Mouse (Mus musculus) liver, embryonic 11.5 days (tissue): Measurements from ENCODE around the gene Tnik. TPM values are rescaled to one million over a fixed set of nuclear protein-coding genes. Genes with fewer than 3 reads are reported as not detected.
A peak's percentile ranks its signal among the peaks of the same experiment; 100 is the strongest.

Source experiments
- ATAC-seq: fragments of 200-750 bp; cut with Nextera tagmentation; replicated peaks from 2 replicates; pipeline ENCODE4 v1.8.0; 2017; ENCODE audit warnings: moderate number of reproducible peaks, mild to moderate bottlenecking, moderate TSS enrichment, moderate library complexity; ENCODE audit not compliant: low FRiP score
- DNase-seq: peaks from one replicate; pipeline ENCODE4 v3.0.0-alpha.2; 2017; ENCODE audit warnings: low spot score
- H3K27ac ChIP-seq: fragments of 300-500 bp; sonication (generic); 2 replicates; pipeline ENCODE4 v1.5.1; 2014; ENCODE audit warnings: mild to moderate bottlenecking, low read depth, low read length, control low read depth
- H3K27me3 ChIP-seq: fragments of 300-500 bp; sonication (generic); replicated peaks from 2 replicates; pipeline ENCODE4 v1.6.1; 2014; ENCODE audit warnings: low read length, mixed read lengths; ENCODE audit not compliant: control insufficient read depth, insufficient read depth
- H3K36me3 ChIP-seq: fragments of 300-500 bp; sonication (generic); 2 replicates; pipeline ENCODE4 v1.6.1; 2014; ENCODE audit warnings: mild to moderate bottlenecking, low read length, moderate library complexity, mixed read lengths; ENCODE audit not compliant: control insufficient read depth, insufficient read depth
- H3K4me1 ChIP-seq: fragments of 300-500 bp; sonication (generic); replicated peaks from 2 replicates; pipeline ENCODE4 v1.6.1; 2014; ENCODE audit warnings: low read length, mixed read lengths; ENCODE audit not compliant: control insufficient read depth, insufficient read depth
- H3K4me2 ChIP-seq: fragments of 300-500 bp; sonication (generic); 2 replicates; pipeline ENCODE4 v1.6.1; 2014; ENCODE audit warnings: mild to moderate bottlenecking, control low read depth, moderate library complexity
- H3K4me3 ChIP-seq: fragments of 300-500 bp; sonication (generic); 2 replicates; pipeline ENCODE4 v1.5.1; 2014; ENCODE audit warnings: low read depth, low read length, control low read depth
- H3K9ac ChIP-seq: fragments of 300-500 bp; sonication (generic); 2 replicates; pipeline ENCODE4 v1.6.1; 2014; ENCODE audit warnings: low read depth, low read length, control low read depth
- H3K9me3 ChIP-seq: fragments of 300-500 bp; sonication (generic); 2 replicates; pipeline ENCODE4 v1.6.1; 2016; ENCODE audit warnings: low read length, inconsistent platforms, mixed read lengths; ENCODE audit not compliant: control insufficient read depth
- WGBS: fragments of 180-500 bp; shearing (Covaris S2); extraction: QIAGEN DNeasy Blood & Tissue Kit; methylation state at CpG from one replicate; pipeline ENCODE4 v1.1.7; 2014; 5-methylcytosine and 5-hydroxymethylcytosine counted together
- polyA plus RNA-seq: library from polyadenylated mRNA; unstranded; fragments of >200 nt; fragmentation: Nextera tagmentation; extraction: Ambion mirVana; gene quantifications from 2 replicates; pipeline ENCODE4 v1.2.1, GENCODE M21; 2014

The Tnik gene
- polyA plus RNA-seq, 1 experiment from 2014 or later, result 11.8 TPM

GRCm38 (mm10) chr3:28255711-28256110, 7.3 kb upstream of the Tnik start:
- Histone ChIP-seq H3K9ac (no peak overlapping the region), H3K27ac (no peak overlapping the region), H3K4me2 (no peak overlapping the region), H3K9me3 (no peaks in the 10 kb centered on the region), H3K27me3 (no peaks in the 10 kb centered on the region), H3K36me3 (no peaks in the 10 kb centered on the region), H3K4me1 (no peaks in the 10 kb centered on the region), H3K4me3 (no peak overlapping the region)
- WGBS, result 70% methylated on average over 7 of the region's 7 CpGs
- no peak for ATAC-seq
- DNase-seq, result no peak

GRCm38 (mm10) chr3:28262371-28263001, 528 bp upstream of the Tnik start:
- Histone ChIP-seq H3K4me2 (peak overlapping the region; percentile 97), H3K27ac (peak overlapping the region; percentile 41; the same call in 1 of the 2 replicates), H3K36me3 (no peaks in the 10 kb centered on the region), H3K4me1 (peaks cover 3% of the 10 kb centered on the region; the same call in 1 of the 2 replicates), H3K4me3 (peak overlapping the region; percentile 79), H3K27me3 (no peaks in the 10 kb centered on the region), H3K9ac (peak overlapping the region; percentile 82), H3K9me3 (no peaks in the 10 kb centered on the region)
- ATAC-seq (peak; percentile 69), DNase-seq (peak; percentile 75)
- WGBS, result under 1% methylated on average over 33 of the region's 33 CpGs

GRCm38 (mm10) chr3:28263948-28264840, 1.2 kb downstream of the Tnik start:
- ATAC-seq (peak; percentile 25; the same call in 1 of the 2 replicates), DNase-seq (peak; percentile 62)
- H3K4me3 ChIP-seq, result peak overlapping the region; percentile 79
- 2% methylated on average over 26 of the region's 26 CpGs for WGBS
- 0 out of 2 replicates have a peak overlapping the region, but pooled peaks have one; percentile 67 for H3K27ac ChIP-seq
- no peaks in the 10 kb centered on the region for H3K36me3 ChIP-seq
- H3K9ac ChIP-seq, result peak overlapping the region; percentile 82
- no peaks in the 10 kb centered on the region for H3K9me3 ChIP-seq
- peaks cover 3% of the 10 kb centered on the region; the same call in 1 of the 2 replicates for H3K4me1 ChIP-seq
- no peaks in the 10 kb centered on the region for H3K27me3 ChIP-seq
- peak overlapping the region; percentile 97 for H3K4me2 ChIP-seq

- no peak overlapping the region for H3K9ac ChIP-seq
- no peaks in the 10 kb centered on the region for H3K27me3 ChIP-seq
- H3K4me3 ChIP-seq, result peak overlapping the region; percentile 79
- DNase-seq (no peak), ATAC-seq (no peak)
- peak overlapping the region; percentile 97 for H3K4me2 ChIP-seq
- WGBS, result 26% methylated on average over 5 of the region's 5 CpGs
- H3K27ac ChIP-seq, result no peak overlapping the region
- peaks cover 3% of the 10 kb centered on the region; the same call in 1 of the 2 replicates for H3K4me1 ChIP-seq
- H3K36me3 ChIP-seq, result no peaks in the 10 kb centered on the region
- H3K9me3 ChIP-seq, result no peaks in the 10 kb centered on the region
These were observed 1.8 kb downstream of the Tnik start for GRCm38 (mm10) chr3:28264841-28265150.

- Histone ChIP-seq H3K9ac (no peak overlapping the region), H3K9me3 (no peaks in the 10 kb centered on the region), H3K27me3 (no peaks in the 10 kb centered on the region), H3K4me2 (peak overlapping the region; percentile 97), H3K36me3 (no peaks in the 10 kb centered on the region), H3K27ac (no peak overlapping the region), H3K4me1 (peaks cover 3% of the 10 kb centered on the region; the same call in 1 of the 2 replicates), H3K4me3 (peak overlapping the region; percentile 79)
- DNase-seq (no peak), ATAC-seq (no peak)
- 33% methylated on average over 4 of the region's 4 CpGs for WGBS
These were observed 2.2 kb downstream of the Tnik start for GRCm38 (mm10) chr3:28265183-28265582.

GRCm38 (mm10) chr3:28265656-28266055, 2.6 kb downstream of the Tnik start:
- Histone ChIP-seq H3K4me3 (no peak overlapping the region), H3K9me3 (no peaks in the 10 kb centered on the region), H3K27ac (no peak overlapping the region), H3K4me1 (peaks cover 3% of the 10 kb centered on the region; the same call in 1 of the 2 replicates), H3K4me2 (no peak overlapping the region), H3K9ac (no peak overlapping the region), H3K27me3 (no peaks in the 10 kb centered on the region), H3K36me3 (no peaks in the 10 kb centered on the region)
- ATAC-seq (no peak), DNase-seq (no peak)
- 80% methylated on average over 5 of the region's 5 CpGs for WGBS

GRCm38 (mm10) chr3:28267211-28267610, 4.2 kb downstream of the Tnik start:
- H3K36me3 ChIP-seq, result no peaks in the 10 kb centered on the region
- no peak overlapping the region for H3K27ac ChIP-seq
- H3K9me3 ChIP-seq, result no peaks in the 10 kb centered on the region
- no peak overlapping the region for H3K4me3 ChIP-seq
- ATAC-seq (no peak), DNase-seq (no peak)
- 83% methylated on average over 7 of the region's 7 CpGs for WGBS
- H3K4me1 ChIP-seq, result peaks cover 3% of the 10 kb centered on the region; the same call in 1 of the 2 replicates
- H3K4me2 ChIP-seq, result no peak overlapping the region
- no peaks in the 10 kb centered on the region for H3K27me3 ChIP-seq
- H3K9ac ChIP-seq, result no peak overlapping the region

- H3K4me1 ChIP-seq, result 0 out of 2 replicates have a peak, but pooled peaks cover under 1% of the 10 kb centered on the region
- H3K4me3 ChIP-seq, result no peak overlapping the region
- no peaks in the 10 kb centered on the region for H3K9me3 ChIP-seq
- no peak overlapping the region for H3K9ac ChIP-seq
- DNase-seq (no peak), ATAC-seq (no peak)
- WGBS, result 55% methylated on average over 2 of the region's 2 CpGs
- H3K27me3 ChIP-seq, result no peaks in the 10 kb centered on the region
- H3K4me2 ChIP-seq, result no peak overlapping the region
- no peak overlapping the region for H3K27ac ChIP-seq
- H3K36me3 ChIP-seq, result no peaks in the 10 kb centered on the region
These were observed 6.7 kb downstream of the Tnik start for GRCm38 (mm10) chr3:28269716-28270115.
